Mouse (Mus musculus) kidney, postnatal 14 days (tissue): ENCODE data around the gene Apex1.
A peak's percentile ranks its signal among the peaks of the same experiment; 100 is the strongest.
"Not testable (repeated sequence)": the region's sequence is repeated elsewhere in the genome, so short reads cannot be mapped to it uniquely, and the experiment has no call there.

Experiments used
- DNase-seq: peaks from one replicate; pipeline ENCODE4 v3.0.0; 2022; ENCODE audit warnings: mixed read lengths

Apex1 gene

DNA sequence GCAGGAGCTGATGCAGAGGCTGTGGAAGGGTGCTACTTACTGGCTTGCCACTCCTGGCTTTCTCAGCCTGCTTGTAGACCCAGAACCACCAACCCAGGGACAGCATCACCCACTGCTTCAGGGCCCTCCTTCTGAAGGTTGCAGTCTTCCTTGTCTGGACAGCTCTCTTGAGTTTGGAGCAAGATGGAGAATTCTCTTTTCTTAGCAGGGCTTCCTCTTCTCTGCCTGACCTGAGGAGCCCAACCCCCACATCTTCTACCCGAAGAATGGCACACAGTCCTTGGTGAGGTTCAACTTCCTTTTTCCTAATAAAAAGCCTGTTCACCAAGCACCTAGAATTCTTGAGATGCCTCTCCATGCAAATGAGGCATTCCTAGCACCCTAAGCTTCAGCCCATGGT, 46.1 kb downstream of the Apex1 start:
- DNase-seq, result no peak

DNA sequence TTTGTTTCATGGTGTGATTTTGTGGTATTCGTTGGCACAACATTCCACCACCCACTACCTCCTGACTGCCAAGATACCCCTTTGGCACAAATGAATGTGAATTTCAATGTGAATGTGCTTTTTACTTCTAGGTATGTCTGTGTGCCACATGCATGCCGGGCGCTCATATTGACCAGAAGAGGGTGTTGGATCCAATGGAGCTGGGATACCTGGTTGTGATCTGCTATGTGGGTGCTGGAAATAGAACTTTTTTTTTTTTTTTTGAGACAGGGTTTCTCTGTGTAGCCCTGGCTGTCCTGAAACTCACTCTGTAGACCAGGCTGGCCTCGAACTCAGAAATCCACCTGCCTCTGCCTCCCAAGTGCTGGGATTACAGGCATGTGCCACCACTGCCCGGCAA, 48.3 kb downstream of the Apex1 start:
- not testable (repeated sequence) for DNase-seq

DNA sequence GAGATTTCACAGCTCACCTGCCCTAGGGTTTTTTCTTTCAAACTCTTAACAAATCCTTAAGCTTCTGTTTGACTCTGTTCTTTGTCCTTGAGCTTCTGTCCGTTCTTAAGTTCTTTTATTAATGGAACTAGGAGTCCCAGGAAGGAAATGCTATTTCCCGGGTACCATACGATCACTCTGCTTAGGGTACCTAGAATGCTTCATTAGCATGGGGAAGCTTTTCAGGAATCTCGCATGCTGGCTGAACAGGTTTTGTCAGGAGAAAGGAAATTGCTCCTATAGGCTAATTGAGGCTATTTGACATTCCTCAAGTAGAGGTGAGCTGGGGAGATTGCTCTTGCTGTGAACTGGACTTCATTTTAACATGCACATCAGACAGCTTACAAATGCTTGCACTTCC, 48.9 kb downstream of the Apex1 start:
- no peak for DNase-seq

DNA sequence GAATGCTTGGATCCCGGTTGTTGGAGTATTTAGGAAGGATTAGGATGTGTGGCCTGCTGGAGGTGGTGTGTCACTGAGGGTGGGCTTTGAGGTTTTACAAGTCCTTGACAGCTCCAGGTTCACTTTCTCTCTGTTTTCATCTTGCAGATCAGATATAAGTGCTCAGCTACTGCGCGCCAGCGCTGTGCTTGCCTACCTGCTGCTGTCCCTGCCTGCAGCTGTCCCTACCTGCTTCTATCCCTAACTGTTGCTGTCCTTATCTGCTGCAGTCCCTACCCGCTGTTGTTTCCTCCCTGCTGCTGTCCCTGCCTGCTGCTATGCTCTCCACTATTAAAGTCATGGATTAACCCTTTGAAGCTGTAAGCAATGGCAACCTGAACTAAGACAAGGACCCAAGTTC, 50.2 kb downstream of the Apex1 start:
- no peak for DNase-seq

DNA sequence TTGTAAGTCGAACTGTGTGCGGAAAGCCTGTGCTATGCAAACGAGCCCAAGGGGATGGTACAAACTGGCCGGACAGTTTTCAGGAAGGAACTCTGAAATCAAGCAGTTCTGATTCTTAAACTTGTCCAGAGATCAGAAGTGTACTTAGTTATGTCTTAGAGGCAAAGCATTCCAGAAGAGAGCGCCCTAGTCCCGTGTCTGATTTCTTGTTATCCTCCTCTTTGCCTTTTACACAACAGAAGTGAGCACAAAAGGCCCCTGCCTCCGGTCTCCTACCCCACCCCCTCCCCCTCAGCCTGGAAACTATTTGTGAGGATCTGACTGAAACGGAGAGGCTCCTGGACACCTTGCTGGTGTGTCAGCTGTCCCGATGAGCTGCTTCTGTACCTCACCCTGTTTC, 51.9 kb downstream of the Apex1 start:
- peak; percentile 40 for DNase-seq
